Mouse (Mus musculus): ENCODE measurements around the gene Usp30.

- TF ChIP-seq CTCF (IDR thresholded peaks at IDR 0.05; ENCODE audit: borderline replicate concordance, insufficient read depth, low read depth, low read length) (no peak), POLR2A (IDR thresholded peaks at IDR 0.05; ENCODE audit: borderline replicate concordance, insufficient read depth, low read length) (no peak)
These were observed 2.3 kb downstream of the Usp30 start for GRCm38 (mm10) chr5:114067543-114067942.
